Mouse (Mus musculus) lung, adult 2 months (tissue): ENCODE results near the gene Ccser2. TPM values are rescaled to one million over a fixed set of nuclear protein-coding genes. Genes with fewer than 3 reads are reported as not detected.

Experiments used
- DNase-seq: peaks from one replicate; pipeline ENCODE4 v3.0.0; 2022
- H3K4me1 ChIP-seq: fragments of 200-500 bp; 2 replicates; pipeline ENCODE4 v1.6.1; 2011; ENCODE audit warnings: low read length; ENCODE audit not compliant: control insufficient read depth, insufficient read depth
- H3K4me3 ChIP-seq: fragments of 200-500 bp; replicated peaks from 2 replicates; pipeline ENCODE3; 2011; ENCODE audit warnings: low read depth, mild to moderate bottlenecking, control low read depth, low read length; ENCODE audit errors: extremely low read depth
- CTCF ChIP-seq: fragments of 200-500 bp; IDR thresholded peaks from 2 replicates; pipeline ENCODE4 v1.5.1; 2011; ENCODE audit warnings: mild to moderate bottlenecking, low read length, control low read depth; ENCODE audit not compliant: insufficient read depth
- POLR2A ChIP-seq: fragments of 200-500 bp; IDR thresholded peaks from 2 replicates; pipeline ENCODE4 v1.6.1; 2011; ENCODE audit warnings: low read depth, mild to moderate bottlenecking, control low read depth, low read length, borderline replicate concordance; ENCODE audit errors: extremely low read depth
- WGBS: fragments of 180-500 bp; shearing (Covaris S2); methylation state at CpG from one replicate; pipeline ENCODE4 v1.1.7; 2018; 5-methylcytosine and 5-hydroxymethylcytosine counted together
- polyA plus RNA-seq: library from polyadenylated mRNA; depleted of rRNA; stranded (reverse); fragments of >200 nt; gene quantifications from 2 replicates; pipeline ENCODE4 v1.2.3, GENCODE M21; 2012

Ccser2 gene
- polyA plus RNA-seq, 1 experiment: 38.0 TPM

GRCm38 (mm10) chr14:36952687-36953426, 15.7 kb downstream of the Ccser2 start:
- DNase-seq: no peak
- TF ChIP-seq POLR2A: no peak
- TF ChIP-seq CTCF: no peak
- Histone ChIP-seq H3K4me3 (no peak overlapping the region), H3K4me1 (peaks cover 7% of the 10 kb centered on the region)
- 49% methylated on average over 10 of the region's 10 CpGs for WGBS

GRCm38 (mm10) chr14:36952142-36952541, 16.4 kb downstream of the Ccser2 start:
- no peak overlapping the region for H3K4me3 ChIP-seq
- 28% methylated on average over 2 of the region's 2 CpGs for WGBS
- H3K4me1 ChIP-seq: peaks cover 7% of the 10 kb centered on the region
- DNase-seq: no peak
- TF ChIP-seq POLR2A (no peak), CTCF (peak; percentile 61)

DNA sequence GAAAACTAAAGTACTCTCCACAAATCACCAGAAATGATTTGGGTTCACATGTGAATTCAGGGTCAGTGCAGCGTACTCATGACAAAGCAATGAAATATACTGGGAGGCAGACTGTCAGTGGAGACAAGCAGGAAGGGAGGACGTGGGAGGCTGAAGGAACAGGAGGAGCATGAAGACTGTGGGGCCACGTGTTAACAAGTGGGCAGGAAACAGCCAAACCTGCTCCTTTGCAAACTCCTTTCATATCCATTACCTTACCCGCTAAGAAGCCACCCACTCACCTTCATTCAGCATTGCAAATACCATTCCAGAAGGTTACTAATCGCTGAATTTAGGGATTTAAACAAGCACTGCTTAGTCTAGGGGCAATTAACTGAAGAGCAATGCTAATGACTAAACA, 25.9 kb downstream of the Ccser2 start:
- 40% methylated on average over 5 of the region's 5 CpGs for WGBS
- H3K4me1 ChIP-seq: peaks cover 4% of the 10 kb centered on the region; the same call in 1 of the 2 replicates
- no peak overlapping the region for H3K4me3 ChIP-seq
- no peak for DNase-seq
- TF ChIP-seq POLR2A: no peak
- TF ChIP-seq CTCF: no peak

GRCm38 (mm10) chr14:36937941-36938340, 30.6 kb downstream of the Ccser2 start:
- H3K4me1 ChIP-seq: peaks cover 9% of the 10 kb centered on the region
- TF ChIP-seq CTCF (no peak), POLR2A (no peak)

DNA sequence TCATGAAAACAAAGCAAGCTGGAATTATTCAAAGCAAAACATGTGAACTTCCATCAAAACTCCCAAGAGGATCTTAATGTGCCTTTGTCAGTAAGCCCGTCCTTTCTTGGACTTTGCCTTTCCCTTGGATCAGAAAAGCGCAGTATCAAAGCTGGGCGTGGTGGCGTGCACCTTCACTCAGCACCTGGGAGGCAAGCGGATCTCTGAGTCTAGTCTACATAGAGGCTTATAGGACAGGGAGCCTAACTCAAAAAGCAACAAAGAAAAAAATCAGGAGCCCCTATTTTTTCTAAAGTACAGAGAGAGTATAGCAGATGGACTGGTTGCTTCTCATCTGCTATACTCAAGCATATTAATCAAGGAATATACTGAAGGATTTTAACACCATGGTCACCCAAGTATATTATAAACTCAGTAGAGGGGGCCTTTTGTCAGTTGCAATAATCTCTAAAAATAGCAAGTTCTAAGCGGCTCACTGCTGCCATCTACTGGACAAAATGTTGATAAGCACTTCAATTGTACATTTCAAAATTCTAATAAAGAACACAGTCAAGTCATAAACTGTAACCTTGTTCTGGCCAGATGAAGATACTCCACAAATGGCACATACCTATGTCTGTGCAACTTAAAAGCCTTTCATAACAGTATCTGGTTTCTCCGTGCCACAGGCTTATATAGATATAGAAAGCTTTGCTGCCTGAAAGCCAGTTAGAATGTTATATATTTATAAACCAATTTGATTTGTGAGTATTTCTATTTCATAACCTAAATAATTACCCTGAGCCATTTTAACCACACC, 31.3 kb downstream of the Ccser2 start:
- 70% methylated on average over 7 of the region's 7 CpGs for WGBS
- DNase-seq: no peak
- TF ChIP-seq POLR2A (no peak), CTCF (peak; percentile 26; the same call in 1 of the 2 replicates)
- Histone ChIP-seq H3K4me1 (peaks cover 11% of the 10 kb centered on the region), H3K4me3 (no peak overlapping the region)

More at GRCm38 (mm10) chr14:36937941-36938340, 30.6 kb downstream of the Ccser2 start:
- 90% methylated on average over 2 of the region's 2 CpGs for WGBS
- no peak overlapping the region for H3K4me3 ChIP-seq
- DNase-seq: no peak

DNA sequence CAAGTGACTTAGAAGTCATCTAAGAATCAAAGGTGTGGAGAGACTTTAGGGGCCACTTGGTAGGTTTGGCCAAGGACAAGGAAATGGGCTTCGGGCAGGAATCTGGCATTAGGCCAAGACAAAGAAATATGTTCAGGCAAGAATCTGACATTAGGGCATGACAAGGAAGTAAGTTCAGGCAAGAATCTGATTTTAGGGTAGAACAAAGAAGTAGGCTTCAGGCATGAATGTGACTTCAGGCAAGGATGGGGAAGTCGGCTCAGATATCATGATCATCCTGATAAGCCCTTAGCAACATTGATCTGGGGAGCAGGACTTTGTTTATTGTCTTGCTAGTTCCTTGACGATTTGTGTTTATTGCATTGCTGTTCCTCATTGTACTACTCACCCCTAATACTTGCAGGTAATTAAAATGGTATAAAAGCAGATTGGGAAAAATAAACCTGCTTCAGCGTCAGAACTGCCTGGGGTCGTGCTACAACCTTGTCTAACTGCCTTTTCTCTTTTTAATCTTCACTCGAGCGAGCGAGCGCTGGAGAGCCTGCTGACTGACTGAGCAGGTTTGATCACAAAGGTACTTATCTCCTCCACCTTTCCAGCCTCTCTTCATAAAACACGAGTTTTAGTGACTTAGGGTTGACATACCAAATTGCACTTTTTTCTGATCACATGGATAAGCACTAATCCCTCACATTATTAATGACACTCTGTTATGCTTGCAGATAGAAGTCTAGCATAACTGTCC, 35.8 kb downstream of the Ccser2 start:
- no peak for TF ChIP-seq POLR2A
- no peak for TF ChIP-seq CTCF
- 53% methylated on average over 10 of the region's 10 CpGs for WGBS
- Histone ChIP-seq H3K4me3 (no peak overlapping the region), H3K4me1 (peaks cover 12% of the 10 kb centered on the region)
- no peak for DNase-seq

GRCm38 (mm10) chr14:36932038-36932437, 36.5 kb downstream of the Ccser2 start:
- H3K4me1 ChIP-seq: peaks cover 12% of the 10 kb centered on the region
- TF ChIP-seq CTCF: no peak
- no peak for TF ChIP-seq POLR2A
- no peak for DNase-seq
- no peak overlapping the region for H3K4me3 ChIP-seq

- no peak overlapping the region for H3K4me3 ChIP-seq
- no peak for DNase-seq
- H3K4me1 ChIP-seq: peaks cover 3% of the 10 kb centered on the region
- 63% methylated on average over 3 of the region's 3 CpGs for WGBS
- TF ChIP-seq CTCF (no peak), POLR2A (no peak)
Measured at GRCm38 (mm10) chr14:36923383-36923782, 45.2 kb downstream of the Ccser2 start.

DNA sequence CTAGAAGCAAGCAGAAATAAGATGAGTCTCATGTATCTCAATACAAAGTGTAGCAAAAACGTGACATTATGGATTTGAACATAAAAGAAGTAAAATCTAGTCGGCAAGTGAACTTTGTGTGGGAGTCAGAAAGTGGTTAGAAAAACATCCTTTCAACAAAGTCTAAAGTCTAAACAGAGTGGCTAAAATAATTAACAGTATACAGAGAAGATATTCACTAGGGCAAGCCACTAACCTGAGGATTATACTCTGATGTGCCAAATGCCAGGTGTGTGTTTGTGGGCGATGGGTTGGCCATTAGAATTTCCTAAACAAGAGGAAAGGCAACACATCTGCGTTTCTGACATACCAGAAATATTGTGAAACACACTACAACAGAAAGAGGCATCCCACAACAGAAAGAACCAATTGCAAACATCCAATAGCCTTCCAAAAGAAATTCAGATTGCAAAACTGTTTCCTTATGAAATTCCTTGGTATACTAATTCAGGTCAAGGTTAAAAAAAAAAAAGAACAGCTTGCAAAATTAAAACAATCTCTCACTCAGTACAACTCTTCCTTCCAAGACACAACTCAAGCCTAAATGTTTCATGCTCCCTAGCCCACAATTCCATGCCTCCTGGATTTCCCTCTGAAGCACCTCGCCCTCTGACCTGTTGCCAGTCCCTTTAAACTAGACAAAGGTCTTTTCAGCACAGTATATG, 47.1 kb downstream of the Ccser2 start:
- WGBS: 70% methylated on average over 5 of the region's 5 CpGs
- TF ChIP-seq CTCF (no peak), POLR2A (no peak)
- Histone ChIP-seq H3K4me1 (peaks cover 8% of the 10 kb centered on the region), H3K4me3 (no peak overlapping the region)
- no peak for DNase-seq
